Mouse (Mus musculus) left cerebral cortex, adult 11 months (tissue): ENCODE results near the gene Bmpr1a.

Source experiments
- DNase-seq: peaks from one replicate; pipeline ENCODE4 v3.0.0; 2022; ENCODE audit warnings: low spot score

Gene Bmpr1a

DNA sequence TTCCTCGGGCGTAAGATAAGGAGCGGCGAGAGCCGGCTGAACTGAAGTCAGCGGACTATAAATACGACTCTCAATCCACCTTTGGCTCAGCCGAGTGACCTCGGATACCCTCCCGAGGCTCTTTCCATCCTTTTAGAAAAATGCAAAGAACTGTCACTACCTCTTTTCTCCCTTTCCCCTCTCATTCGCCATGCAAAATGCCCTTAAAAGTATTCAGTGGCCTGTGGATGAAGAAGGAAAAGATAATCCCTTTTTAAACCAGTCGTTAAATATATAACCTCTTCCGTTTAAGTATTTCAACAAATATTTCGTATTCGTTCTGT lies at the start of gene Bmpr1a:
Gene Bmpr1a, minus strand, starts transcription at position 17 of the 323 bp plus-strand sequence.
- DNase-seq, result no peak

DNA sequence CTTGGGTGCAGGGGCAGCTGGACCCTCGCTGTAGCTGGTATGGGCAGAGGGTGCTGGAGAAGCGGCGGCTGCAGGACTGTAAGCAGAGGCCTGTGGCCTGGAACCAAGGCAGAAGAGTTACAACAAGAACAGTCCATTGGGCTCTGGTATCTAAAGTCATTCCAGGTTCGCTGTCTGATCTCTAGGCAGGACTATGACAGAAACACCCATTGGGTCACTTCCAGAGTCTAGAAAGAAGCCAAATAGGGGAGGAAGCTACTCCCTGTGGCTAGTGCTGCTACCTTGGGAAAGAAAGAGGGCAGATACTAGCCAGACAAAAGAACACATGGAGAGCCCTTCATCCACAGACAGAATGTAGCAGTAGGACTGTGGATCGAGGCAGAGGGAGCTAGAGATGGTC lies 49.1 kb upstream of the Bmpr1a start:
- no peak for DNase-seq

DNA sequence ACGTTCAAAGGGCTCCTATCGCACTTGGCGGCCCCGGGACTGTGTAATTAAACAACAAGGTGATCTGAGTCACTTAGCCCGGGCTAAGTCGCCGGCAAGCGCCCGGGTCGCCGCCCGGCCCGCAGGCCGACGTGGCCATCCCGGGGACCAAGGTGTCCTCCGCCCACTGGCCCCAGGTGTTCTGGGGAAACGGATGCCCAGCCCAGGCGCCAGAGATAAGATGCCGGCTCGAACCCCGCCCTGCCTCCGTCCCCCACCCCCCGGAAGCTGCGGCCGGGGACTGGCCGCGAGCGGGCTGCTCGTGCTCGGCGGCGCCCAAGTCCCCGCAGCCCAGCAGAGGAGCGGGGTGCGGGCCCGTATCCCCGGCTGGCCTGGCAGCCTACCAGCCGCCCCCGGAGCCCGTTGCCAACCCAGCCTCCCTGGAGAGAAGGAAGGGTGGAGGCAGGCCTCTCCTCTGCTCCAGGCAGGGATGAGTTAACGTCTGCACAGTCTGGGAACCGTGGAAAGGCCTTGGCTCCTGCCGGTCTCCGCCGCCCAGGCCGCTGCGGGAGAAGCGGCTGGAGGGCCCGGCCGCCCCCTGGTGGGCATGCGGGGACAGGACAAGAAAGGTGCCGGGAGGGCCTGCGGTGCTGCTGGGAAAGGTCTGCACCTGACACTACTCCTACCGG lies 46.0 kb upstream of the Bmpr1a start:
- peak; percentile 66 for DNase-seq

DNA sequence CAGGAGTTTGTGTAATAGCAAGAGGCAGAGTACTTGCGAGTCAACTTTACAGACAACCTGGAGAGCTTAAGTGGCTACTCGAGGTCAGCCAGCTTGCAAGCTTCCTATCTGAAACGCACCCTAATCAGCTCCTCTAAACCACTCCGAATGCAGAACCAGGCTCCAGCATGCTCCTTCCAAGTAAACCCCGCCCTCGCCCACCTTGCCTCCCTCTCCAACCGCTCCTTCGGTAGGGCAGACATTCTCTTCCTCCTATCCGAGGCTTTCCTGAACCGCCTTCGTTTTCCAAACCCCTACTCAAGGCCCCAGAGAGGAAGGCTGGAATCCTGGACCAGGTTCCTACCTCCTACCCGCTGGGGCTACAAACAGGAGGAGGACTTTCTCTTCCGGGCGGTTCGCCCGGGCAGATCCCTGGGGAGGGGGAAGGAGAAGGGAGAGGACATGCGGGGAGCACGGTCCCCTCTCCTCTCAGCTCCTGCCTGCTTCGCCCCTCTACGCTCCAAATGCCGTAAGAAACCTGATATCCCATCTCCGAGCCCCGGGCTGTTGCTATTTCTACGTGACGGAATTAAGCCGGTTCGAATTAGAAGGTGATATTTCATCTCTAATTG lies 45.4 kb upstream of the Bmpr1a start:
- peak; percentile 36 for DNase-seq

DNA sequence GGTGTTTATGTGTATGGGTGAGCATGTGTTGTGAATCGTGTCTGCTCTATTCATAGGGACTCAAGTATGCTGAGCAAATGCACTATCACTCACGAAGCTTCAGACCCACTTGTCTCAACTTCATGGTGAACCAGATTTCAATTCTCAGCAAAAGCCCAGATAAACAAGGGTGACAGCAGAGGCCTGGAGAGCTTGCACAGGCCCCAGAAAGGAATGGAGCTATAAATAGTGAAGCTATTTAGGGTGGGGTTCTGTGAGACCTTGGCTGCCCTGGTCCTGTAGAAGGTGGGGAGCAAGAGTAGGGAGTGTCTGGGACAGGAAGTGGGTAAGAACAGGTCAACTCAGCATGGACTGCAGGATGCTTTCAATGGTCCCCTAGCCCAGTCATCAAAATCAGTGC lies 41.4 kb upstream of the Bmpr1a start:
- DNase-seq, result no peak

DNA sequence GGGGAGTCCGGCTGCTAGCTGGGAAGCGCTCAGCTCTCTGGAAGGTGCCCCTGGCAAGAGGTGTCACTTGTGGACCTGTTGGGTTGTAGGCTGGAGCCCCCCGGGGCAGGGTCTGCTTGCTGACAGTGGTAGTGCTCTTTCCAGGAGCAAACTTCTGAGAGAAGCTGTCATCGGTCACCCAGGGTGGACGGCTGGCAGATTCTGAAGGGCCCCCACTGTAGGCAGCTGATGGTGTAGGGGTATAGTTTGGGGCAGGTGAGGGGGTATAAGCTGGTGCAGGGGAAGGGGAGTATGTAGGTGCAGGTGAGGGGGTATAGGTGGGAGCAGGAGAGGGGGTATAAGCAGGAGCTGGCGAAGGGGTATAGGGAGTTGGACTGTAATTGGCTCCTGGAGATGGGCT lies 40.9 kb upstream of the Bmpr1a start:
- no peak for DNase-seq

DNA sequence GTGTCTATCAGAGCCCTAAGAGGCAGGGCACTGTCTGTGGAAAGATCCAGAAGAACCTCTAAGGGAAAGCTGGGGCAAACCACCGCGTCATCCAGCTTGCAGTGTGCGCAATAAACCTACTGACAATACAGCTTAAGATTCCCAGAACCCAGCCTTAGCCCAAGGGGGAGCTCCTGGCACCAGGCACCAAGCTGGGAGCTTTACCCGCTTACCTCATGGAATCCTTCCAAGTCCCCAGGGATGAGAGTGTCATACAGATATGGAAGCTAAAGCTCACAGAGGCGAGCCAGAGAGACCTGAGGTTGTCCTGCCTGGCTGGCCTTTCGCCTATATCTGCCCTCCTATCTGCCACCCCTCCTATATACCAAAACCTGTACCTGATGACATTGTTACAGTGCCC lies 40.5 kb upstream of the Bmpr1a start:
- no peak for DNase-seq

DNA sequence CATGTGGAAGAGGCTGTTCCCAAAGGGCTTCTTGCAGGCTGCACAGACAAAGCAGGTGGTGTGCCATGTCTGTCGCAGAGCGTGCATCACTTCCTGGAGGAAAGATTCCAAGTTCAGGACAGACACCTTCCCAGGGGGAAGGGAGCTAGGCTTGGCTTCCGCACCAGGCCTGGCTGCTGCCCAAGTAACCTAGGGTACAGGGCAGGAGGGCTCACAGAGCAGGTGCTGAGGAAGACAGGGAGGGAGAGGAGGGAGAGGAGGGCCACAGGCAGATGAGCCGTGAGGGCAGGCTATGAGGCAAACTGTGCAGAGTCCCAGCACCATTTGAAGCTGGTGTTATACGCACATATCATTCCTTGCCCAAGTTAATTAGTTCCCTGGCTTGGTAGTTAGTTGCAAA lies 38.8 kb upstream of the Bmpr1a start:
- DNase-seq, result no peak

DNA sequence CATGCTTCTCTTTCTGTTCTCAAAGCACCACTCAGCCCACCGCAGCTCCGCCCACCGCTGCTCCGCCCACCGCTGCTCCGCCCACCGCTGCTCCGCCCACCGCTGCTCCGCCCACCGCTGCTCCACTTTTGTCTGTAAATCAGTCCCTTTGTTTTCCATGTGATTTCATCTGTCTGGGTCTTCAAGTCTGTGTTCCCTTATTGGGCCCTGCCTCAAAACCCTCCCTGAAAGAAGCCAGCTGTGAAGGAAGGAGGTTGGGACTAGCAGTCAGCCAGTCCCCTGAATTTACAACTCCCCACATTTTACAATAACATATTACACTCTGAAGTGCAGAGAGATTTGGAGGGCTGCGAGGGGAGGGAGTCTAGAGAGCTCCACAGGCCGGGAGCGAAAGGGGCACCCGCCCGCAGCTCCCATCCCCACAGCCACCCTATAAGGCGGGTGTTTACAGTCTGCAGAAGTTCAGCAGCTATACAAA lies 37.6 kb upstream of the Bmpr1a start:
- no peak for DNase-seq

DNA sequence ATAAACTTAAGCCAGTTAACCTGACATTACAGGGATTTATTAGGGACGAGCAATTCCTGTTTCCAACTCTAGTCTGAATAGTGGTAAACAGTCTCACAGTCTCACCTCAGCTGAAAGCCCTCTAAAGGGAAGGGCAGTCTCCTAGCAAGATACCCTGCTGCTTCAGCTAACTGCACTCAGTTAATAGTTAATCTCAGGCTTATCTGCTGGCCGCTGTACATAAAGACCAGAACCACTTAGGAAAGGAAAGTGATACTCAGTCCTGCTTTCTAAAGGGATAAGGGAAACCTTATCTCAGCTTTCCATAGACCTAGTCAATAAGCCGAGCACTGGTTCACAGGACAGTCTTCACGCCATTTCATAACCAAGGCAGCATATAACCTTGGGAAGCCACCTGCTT lies 32.7 kb upstream of the Bmpr1a start:
- no peak for DNase-seq

DNA sequence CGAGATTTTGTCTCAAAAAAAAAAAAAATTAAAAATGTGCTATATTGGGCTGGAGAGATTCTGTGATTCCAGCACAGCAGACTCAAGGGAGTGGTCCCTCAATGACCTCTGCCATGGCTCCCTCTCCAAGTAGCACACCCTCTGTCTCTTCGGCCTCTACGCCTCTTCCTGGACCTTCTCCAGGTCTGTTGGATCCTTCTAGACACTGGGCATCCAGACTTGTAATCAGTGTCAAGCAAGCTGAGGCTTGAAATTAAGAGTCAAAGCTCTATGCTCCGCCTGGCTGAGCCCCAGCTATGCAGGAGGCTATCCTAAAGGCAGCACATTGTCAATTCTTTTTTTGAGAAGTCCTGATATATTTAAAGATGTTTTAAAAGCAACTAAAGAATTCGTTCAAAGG lies 30.4 kb upstream of the Bmpr1a start:
- no peak for DNase-seq

DNA sequence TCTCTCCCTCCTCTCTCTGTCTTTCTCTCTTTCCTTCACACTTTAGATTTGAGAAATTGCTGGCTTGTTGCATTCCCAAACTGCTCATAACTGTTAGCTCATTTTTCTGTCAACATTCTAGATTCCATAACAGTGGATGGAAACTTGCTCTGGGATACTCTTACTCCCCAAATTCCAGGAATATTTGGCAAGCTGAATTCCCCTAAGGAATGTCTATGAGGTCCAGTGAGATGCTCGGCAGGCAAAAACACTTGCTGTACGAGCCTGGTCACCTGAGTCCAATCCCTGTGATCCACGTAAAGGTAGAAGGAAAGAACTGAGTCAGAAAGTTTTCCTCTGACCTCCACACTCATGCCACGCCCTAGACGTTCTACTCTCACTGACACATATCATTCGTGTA lies 29.4 kb upstream of the Bmpr1a start:
- DNase-seq, result no peak

DNA sequence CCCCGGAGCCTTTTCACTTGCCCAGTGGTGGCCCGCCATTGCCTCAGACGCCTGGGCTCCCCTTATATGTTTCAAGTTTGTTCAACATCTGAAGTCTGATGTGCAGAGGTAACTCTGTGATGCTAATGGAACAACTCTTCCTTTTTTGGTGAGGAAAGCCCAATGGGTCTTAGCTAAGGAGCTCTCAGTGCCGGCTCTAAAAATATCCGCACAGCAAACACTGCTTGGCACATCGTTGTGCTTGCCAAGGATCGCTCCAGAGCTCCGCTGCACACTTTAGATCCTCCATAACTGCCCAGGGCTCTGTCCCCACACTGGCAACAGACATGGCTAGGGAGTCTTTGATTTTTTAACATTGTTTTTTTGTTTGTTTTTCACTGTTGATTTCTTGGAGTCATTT lies 25.7 kb upstream of the Bmpr1a start:
- no peak for DNase-seq

DNA sequence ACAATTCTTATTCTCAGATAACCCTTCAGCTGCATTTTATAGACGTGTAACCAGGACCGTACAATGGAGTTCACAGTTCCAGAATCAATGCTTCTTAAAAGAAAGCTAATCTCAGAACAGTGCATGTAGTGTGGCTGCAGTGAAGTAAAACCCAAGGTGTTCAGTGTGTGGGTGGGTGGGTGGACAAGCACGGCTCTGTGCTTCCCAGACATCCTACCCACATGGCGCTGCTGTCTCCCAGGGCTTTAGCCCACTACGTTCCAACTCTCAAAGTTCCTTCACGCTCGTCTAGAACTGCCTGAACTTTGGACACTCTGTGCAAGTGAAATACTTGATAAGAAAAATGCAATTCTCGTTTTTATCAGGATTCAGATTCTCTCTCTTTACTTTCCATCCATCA lies 19.6 kb upstream of the Bmpr1a start, which contains the start of gene 9230112D13Rik:
Gene 9230112D13Rik, minus strand, starts transcription at position 101 of the 400 bp plus-strand sequence.
- no peak for DNase-seq

DNA sequence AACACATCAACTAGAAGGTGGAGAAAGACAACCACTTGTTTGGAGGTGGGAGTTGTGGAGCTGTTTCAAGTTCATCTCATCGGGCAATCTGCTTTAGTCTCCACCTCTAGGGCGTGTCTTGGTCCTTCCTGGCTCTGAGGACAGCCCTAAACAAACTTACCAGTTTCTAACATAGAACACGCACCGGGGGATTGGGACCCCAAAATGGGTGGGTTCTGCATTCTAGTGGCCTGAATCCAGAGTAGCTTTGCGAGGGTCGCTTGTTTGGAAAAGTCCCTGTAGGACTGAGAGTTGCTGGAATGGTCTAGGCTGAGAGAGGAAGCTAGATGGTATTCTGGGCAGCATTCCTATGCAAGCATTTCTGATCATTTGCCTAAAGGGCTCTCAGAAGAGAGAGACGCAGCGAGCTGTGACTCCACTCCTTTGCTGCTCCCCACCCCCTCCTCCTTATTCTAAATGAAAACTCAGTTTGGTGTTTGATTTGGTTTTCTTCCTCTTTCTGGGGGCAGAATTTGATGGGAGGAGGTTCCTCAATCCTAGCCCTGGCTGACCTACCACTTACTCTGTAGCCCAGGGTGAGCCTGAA lies 14.9 kb upstream of the Bmpr1a start:
- no peak for DNase-seq

DNA sequence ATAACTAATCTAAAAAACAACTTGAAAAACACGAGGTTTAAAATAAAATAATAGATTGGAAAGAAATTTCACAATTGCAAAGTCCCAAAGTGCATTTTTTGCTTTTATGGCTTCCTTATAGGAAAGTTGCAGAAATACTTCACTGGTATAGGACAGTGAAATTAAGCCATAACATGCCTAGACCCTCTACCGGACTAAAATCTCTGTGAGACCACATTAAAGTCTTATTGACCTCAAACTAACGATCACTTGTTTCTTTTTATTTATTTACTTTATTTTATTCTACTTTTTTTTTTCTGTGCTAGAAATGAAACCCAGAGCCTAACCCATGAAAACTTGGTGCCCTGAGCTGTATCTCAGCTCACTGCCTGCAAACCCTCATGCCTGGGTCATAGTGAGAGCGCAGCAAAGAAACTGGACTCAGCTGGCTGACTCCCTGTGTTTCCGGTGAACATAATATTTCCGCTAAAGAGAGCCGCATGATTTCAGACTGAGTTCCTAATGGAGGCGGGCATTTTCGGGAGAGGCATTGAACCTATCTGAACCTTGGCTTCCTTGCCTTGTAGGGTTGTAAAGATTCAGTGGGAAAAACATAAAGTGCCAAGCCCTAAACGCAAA lies 13.9 kb upstream of the Bmpr1a start:
- no peak for DNase-seq

DNA sequence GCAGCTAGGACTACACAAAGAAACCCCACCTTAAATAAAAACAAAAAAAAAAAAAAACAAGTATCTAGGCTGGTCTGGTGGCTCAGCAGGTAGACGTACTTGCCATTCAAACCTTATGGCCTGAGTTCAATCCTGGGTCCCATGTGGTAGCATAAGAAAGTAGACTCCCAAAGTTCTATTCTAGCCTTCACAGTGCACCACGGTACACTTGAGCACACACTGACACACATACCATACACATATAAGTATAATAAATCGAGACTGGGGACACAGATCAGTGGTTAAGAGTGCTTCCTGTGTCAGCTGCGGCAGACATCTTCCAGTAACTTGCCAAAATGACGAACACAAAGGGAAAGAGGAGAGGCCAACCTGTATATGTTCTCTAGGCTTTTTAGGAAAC lies 12.7 kb upstream of the Bmpr1a start:
- no peak for DNase-seq

DNA sequence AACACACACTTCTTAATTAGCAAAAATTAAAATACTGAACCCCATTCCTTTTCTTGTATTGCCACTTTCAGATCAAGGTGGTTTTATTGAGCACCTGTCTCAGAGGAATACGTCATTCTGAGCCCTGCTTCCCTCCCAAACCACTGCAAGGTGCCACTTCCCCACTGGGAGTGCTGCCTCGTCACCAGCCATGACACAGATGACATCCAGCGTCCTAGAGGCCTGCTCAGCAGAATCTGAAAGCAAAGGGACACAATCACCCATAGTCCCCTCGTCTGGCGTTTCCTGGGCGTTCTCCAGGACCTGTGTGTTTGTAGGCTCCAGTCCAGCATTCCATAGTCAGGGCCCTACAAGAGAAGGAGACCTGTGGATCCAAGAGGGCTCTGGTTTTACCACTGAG lies 11.0 kb upstream of the Bmpr1a start:
- DNase-seq, result no peak

DNA sequence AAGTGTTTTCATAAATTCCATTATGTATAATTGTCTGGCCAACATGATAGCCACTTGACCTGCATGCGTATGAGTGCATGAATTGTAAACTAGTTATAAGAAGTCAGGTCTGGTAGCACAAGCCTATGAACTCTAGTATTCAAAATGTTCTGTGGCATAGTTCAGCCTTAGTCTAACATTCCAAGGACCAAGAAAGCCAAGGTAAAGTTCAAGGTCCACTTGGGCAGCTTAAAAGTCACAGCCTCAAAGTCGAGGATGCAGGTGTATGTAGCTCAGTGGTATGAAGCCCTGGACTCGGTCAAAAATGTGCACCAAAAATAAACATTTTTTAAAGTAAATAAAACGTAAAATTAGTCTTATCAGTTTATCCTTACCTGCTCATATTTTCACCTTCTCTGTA lies 9.5 kb upstream of the Bmpr1a start:
- no peak for DNase-seq

DNA sequence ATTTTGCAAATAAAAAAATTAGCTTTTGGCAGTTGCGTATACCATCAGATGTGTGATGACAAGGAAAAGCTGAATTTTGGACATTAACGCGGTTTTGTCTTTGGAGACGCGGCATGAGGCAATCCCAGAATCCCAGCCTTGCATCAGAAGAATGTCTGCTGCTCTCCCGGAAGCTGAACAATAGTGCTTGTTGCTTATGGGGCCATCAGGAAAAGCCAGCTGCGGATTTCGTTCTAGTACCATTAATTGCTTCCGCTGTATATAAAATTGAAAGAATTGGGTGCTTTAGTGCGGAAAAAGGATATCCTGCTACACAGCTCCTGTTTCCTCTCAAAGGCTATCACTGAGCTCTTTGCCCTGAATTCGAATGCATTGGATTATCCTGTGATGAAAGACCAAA lies 8.8 kb upstream of the Bmpr1a start:
- no peak for DNase-seq

DNA sequence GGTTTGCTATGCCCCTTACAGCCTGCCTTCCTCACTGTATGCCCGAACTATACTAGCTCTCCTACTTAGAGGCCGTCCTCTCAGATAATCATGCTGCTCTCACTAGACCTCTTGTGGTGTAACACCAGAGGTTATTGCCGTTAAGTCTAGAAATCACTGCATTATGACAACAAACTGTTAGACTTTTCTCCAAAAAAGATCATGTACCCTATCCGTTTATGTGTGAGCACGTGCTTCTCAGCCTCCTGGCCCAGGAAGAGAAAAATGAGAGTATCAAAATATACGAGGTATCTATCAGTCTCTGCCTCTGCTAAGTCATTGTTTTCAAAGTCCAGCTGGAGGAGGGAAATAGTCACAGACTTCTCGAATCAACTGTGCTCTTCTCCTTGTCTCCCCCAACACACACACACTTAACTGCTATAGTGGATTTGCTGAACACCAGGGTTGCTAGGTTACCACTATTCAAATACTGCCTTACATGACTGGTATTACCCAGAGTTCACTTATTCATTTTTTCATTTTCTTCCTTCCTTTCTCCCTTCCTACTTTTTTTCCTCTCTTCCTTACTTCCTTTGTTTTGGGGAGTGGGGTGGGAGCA lies 5.8 kb upstream of the Bmpr1a start:
- no peak for DNase-seq

DNA sequence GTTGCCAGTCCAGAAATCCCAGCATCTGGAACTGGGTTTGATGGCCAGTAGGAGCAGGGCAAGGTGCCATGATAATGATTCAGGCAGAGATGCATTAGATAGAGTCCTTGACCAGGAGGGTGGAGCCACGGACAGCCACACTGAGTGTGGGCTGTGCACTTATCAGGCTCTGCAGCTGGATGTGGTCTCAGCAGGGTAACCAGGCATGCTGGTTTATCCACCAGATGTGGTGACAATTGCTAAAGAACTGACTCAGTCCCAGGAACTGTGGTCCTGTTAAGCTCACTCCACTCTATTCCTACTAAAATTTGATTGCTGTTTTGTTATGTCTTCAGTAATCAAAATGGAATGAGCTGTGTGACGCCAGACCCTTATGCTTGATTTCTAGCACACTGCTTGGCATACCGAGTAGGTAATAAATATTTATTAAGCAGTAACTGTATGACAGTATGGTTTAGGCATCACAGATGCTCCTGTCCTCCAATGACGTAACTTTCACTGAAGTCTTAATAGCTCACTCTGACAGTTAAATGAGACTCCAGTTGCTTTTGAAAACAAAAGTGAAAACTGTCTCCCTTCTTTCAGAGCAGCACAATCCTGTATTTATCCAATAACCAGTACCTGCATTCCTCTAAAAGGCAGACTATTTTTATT lies 5.2 kb upstream of the Bmpr1a start:
- DNase-seq, result no peak
